Mouse (Mus musculus): ENCODE results near the gene Ngly1.

DNA sequence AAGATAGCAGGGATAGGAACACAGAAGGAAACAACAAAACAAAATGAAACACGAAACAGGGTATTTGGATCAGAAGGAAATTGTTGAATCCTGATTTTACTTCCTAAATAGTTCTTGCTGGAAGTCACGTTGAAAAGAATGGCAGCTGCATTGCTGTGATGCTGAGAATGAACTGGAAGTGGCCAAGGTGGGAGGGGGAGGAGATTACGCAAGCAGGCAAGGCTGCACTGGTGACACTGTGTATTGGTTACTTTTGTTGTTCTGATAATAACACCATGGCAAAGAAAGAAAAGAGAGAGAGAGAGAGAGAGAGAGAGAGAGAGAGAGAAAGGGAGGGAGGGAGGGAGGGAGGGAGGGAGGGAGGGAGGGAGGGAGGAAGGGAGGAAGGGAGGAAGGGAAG lies 12.6 kb upstream of the Ngly1 start:
- no peak for TF ChIP-seq CTCF (IDR thresholded peaks at IDR 0.05; ENCODE audit: borderline replicate concordance, insufficient read depth, low read depth, low read length)
- no peak for TF ChIP-seq POLR2A (IDR thresholded peaks at IDR 0.05; ENCODE audit: borderline replicate concordance, insufficient read depth, low read length)
